Mouse (Mus musculus): ENCODE results near the gene Ccdc97. TPM values are rescaled to one million over a fixed set of nuclear protein-coding genes. Genes with fewer than 3 reads are reported as not detected.
"Not testable (repeated sequence)": the region's sequence is repeated elsewhere in the genome, so short reads cannot be mapped to it uniquely, and the experiment has no call there.

The Ccdc97 gene
- polyA plus RNA-seq, 1 experiment = 33.2 TPM

- H3K4me3 ChIP-seq (ENCODE audit: insufficient read depth, poor library complexity, severe bottlenecking) = no peak overlapping the region
- H3ac ChIP-seq (ENCODE audit: control insufficient read depth, insufficient read length, low read depth) = no peak overlapping the region
- H3K79me3 ChIP-seq (ENCODE audit: low read depth) = no peaks in the 10 kb centered on the region
- no peaks in the 10 kb centered on the region for H3K79me2 ChIP-seq (ENCODE audit: control insufficient read depth, insufficient read depth)
- peaks cover 87% of the 10 kb centered on the region for H3K36me3 ChIP-seq (ENCODE audit: control insufficient read depth, insufficient read depth)
- TF ChIP-seq MAX (IDR thresholded peaks at IDR 0.05) (no peak), MYOD1 (IDR thresholded peaks at IDR 0.05; ENCODE audit: control insufficient read depth, insufficient read length, low read depth) (no peak), CTCF (IDR thresholded peaks at IDR 0.05; ENCODE audit: control insufficient read depth, insufficient read depth, insufficient read length) (no peak), CEBPB (IDR thresholded peaks at IDR 0.05; ENCODE audit: low read depth) (no peak), FOSL1 (IDR thresholded peaks at IDR 0.05; ENCODE audit: insufficient read depth, low read length, poor library complexity, severe bottlenecking) (no peak), USF1 (IDR thresholded peaks at IDR 0.05; ENCODE audit: low read depth) (no peak), MYOG (IDR thresholded peaks at IDR 0.05; ENCODE audit: control insufficient read depth, extremely low read depth, insufficient read length) (no peak)
- no peaks in the 10 kb centered on the region for H3K27me3 ChIP-seq (ENCODE audit: control insufficient read depth, insufficient read depth, insufficient read length)
Measured at GRCm38 (mm10) chr7:25729862-25730261, 11.0 kb upstream of the Ccdc97 start.

GRCm38 (mm10) chr7:25729396-25729795 is 10.5 kb upstream of the Ccdc97 start:
- Histone ChIP-seq H3ac (ENCODE audit: control insufficient read depth, insufficient read length, low read depth) (no peak overlapping the region), H3K36me3 (ENCODE audit: control insufficient read depth, insufficient read depth) (peaks cover 87% of the 10 kb centered on the region), H3K79me2 (ENCODE audit: control insufficient read depth, insufficient read depth) (no peaks in the 10 kb centered on the region), H3K27me3 (ENCODE audit: control insufficient read depth, insufficient read depth, insufficient read length) (no peaks in the 10 kb centered on the region), H3K79me3 (ENCODE audit: low read depth) (no peaks in the 10 kb centered on the region), H3K4me3 (ENCODE audit: insufficient read depth, poor library complexity, severe bottlenecking) (no peak overlapping the region)
- no peak for TF ChIP-seq CEBPB (IDR thresholded peaks at IDR 0.05; ENCODE audit: low read depth)
- no peak for TF ChIP-seq USF1 (IDR thresholded peaks at IDR 0.05; ENCODE audit: low read depth)
- no peak for TF ChIP-seq FOSL1 (IDR thresholded peaks at IDR 0.05; ENCODE audit: insufficient read depth, low read length, poor library complexity, severe bottlenecking)
- TF ChIP-seq MYOG (IDR thresholded peaks at IDR 0.05; ENCODE audit: control insufficient read depth, extremely low read depth, insufficient read length) = no peak
- TF ChIP-seq MAX (IDR thresholded peaks at IDR 0.05) = no peak
- no peak for TF ChIP-seq MYOD1 (IDR thresholded peaks at IDR 0.05; ENCODE audit: control insufficient read depth, insufficient read length, low read depth)
- no peak for TF ChIP-seq CTCF (IDR thresholded peaks at IDR 0.05; ENCODE audit: control insufficient read depth, insufficient read depth, insufficient read length)

- no peaks in the 10 kb centered on the region for H3K79me2 ChIP-seq (ENCODE audit: control insufficient read depth, insufficient read depth)
- no peaks in the 10 kb centered on the region for H3K79me3 ChIP-seq (ENCODE audit: low read depth)
- TF ChIP-seq USF1 (IDR thresholded peaks at IDR 0.05; ENCODE audit: low read depth) = no peak
- H3K36me3 ChIP-seq (ENCODE audit: control insufficient read depth, insufficient read depth) = peaks cover 85% of the 10 kb centered on the region
- no peak overlapping the region for H3ac ChIP-seq (ENCODE audit: control insufficient read depth, insufficient read length, low read depth)
- H3K4me3 ChIP-seq (ENCODE audit: insufficient read depth, poor library complexity, severe bottlenecking) = no peak overlapping the region
- no peaks in the 10 kb centered on the region for H3K27me3 ChIP-seq (ENCODE audit: control insufficient read depth, insufficient read depth, insufficient read length)
Measured at GRCm38 (mm10) chr7:25727800-25728199, 8.9 kb upstream of the Ccdc97 start.

GRCm38 (mm10) chr7:25725886-25726285 is 7.0 kb upstream of the Ccdc97 start:
- TF ChIP-seq MYOG (IDR thresholded peaks at IDR 0.05; ENCODE audit: control insufficient read depth, extremely low read depth, insufficient read length) = no peak
- no peak for TF ChIP-seq CEBPB (IDR thresholded peaks at IDR 0.05; ENCODE audit: low read depth)
- TF ChIP-seq MYOD1 (IDR thresholded peaks at IDR 0.05; ENCODE audit: control insufficient read depth, insufficient read length, low read depth) = no peak
- no peak for TF ChIP-seq MAX (IDR thresholded peaks at IDR 0.05)
- no peak for TF ChIP-seq USF1 (IDR thresholded peaks at IDR 0.05; ENCODE audit: low read depth)
- no peak for TF ChIP-seq FOSL1 (IDR thresholded peaks at IDR 0.05; ENCODE audit: insufficient read depth, low read length, poor library complexity, severe bottlenecking)
- no peak for TF ChIP-seq CTCF (IDR thresholded peaks at IDR 0.05; ENCODE audit: control insufficient read depth, insufficient read depth, insufficient read length)

GRCm38 (mm10) chr7:25721776-25722175 is 2.9 kb upstream of the Ccdc97 start:
- H3K36me3 ChIP-seq (ENCODE audit: control insufficient read depth, insufficient read depth) = peaks cover 41% of the 10 kb centered on the region
- H3K27me3 ChIP-seq (ENCODE audit: control insufficient read depth, insufficient read depth, insufficient read length); H3ac ChIP-seq (ENCODE audit: control insufficient read depth, insufficient read length, low read depth); H3K4me3 ChIP-seq (ENCODE audit: insufficient read depth, poor library complexity, severe bottlenecking): not testable (repeated sequence)
- H3K79me3 ChIP-seq (ENCODE audit: low read depth) = peaks cover 15% of the 10 kb centered on the region
- H3K79me2 ChIP-seq (ENCODE audit: control insufficient read depth, insufficient read depth) = peaks cover 20% of the 10 kb centered on the region

More at GRCm38 (mm10) chr7:25725886-25726285, 7.0 kb upstream of the Ccdc97 start:
- Histone ChIP-seq H3K79me2 (ENCODE audit: control insufficient read depth, insufficient read depth) (no peaks in the 10 kb centered on the region), H3K36me3 (ENCODE audit: control insufficient read depth, insufficient read depth) (peaks cover 68% of the 10 kb centered on the region), H3K27me3 (ENCODE audit: control insufficient read depth, insufficient read depth, insufficient read length) (no peaks in the 10 kb centered on the region), H3ac (ENCODE audit: control insufficient read depth, insufficient read length, low read depth) (no peak overlapping the region), H3K79me3 (ENCODE audit: low read depth) (no peaks in the 10 kb centered on the region), H3K4me3 (ENCODE audit: insufficient read depth, poor library complexity, severe bottlenecking) (no peak overlapping the region)

- Histone ChIP-seq H3ac (ENCODE audit: control insufficient read depth, insufficient read length, low read depth) (no peak overlapping the region), H3K4me3 (ENCODE audit: insufficient read depth, poor library complexity, severe bottlenecking) (no peak overlapping the region), H3K27me3 (ENCODE audit: control insufficient read depth, insufficient read depth, insufficient read length) (no peaks in the 10 kb centered on the region), H3K79me3 (ENCODE audit: low read depth) (peaks cover 17% of the 10 kb centered on the region), H3K79me2 (ENCODE audit: control insufficient read depth, insufficient read depth) (peaks cover 30% of the 10 kb centered on the region), H3K36me3 (ENCODE audit: control insufficient read depth, insufficient read depth) (peaks cover 40% of the 10 kb centered on the region)
- no peak for TF ChIP-seq MYOG (IDR thresholded peaks at IDR 0.05; ENCODE audit: control insufficient read depth, extremely low read depth, insufficient read length)
- no peak for TF ChIP-seq FOSL1 (IDR thresholded peaks at IDR 0.05; ENCODE audit: insufficient read depth, low read length, poor library complexity, severe bottlenecking)
- no peak for TF ChIP-seq CTCF (IDR thresholded peaks at IDR 0.05; ENCODE audit: control insufficient read depth, insufficient read depth, insufficient read length)
- TF ChIP-seq MAX (IDR thresholded peaks at IDR 0.05) = no peak
- no peak for TF ChIP-seq USF1 (IDR thresholded peaks at IDR 0.05; ENCODE audit: low read depth)
- TF ChIP-seq CEBPB (IDR thresholded peaks at IDR 0.05; ENCODE audit: low read depth) = no peak
- TF ChIP-seq MYOD1 (IDR thresholded peaks at IDR 0.05; ENCODE audit: control insufficient read depth, insufficient read length, low read depth) = no peak
Measured at GRCm38 (mm10) chr7:25720760-25721159, 1.9 kb upstream of the Ccdc97 start.

Data from C2C12 (cell line).